Mouse (Mus musculus) brain, embryonic 14.5 days (tissue): ENCODE measurements at regions not wholly inside any gene's neighbourhood (a gene's known extent, or its start where the extent isn't known, plus 50 kb on each side); places are given as distances from the start of the nearest gene placed in this dataset.
"Not testable (repeated sequence)": the region's sequence is repeated elsewhere in the genome, so short reads cannot be mapped to it uniquely, and the experiment has no call there.

Source experiments
- DNase-seq: peaks from one replicate; pipeline ENCODE4 v3.0.0-alpha.2; 2011; ENCODE audit warnings: low read depth
- CTCF ChIP-seq: fragments of 200-500 bp; IDR thresholded peaks from 2 replicates; pipeline ENCODE4 v1.5.1; 2012; ENCODE audit warnings: inconsistent platforms, mild to moderate bottlenecking, moderate library complexity, borderline replicate concordance; ENCODE audit not compliant: insufficient read depth, insufficient read length; ENCODE audit errors: extremely low read depth
- POLR2A ChIP-seq: fragments of 200-500 bp; IDR thresholded peaks from 2 replicates; pipeline ENCODE4 v1.6.1; 2012; ENCODE audit warnings: mild to moderate bottlenecking, inconsistent platforms, borderline replicate concordance; ENCODE audit not compliant: poor library complexity, insufficient read depth, insufficient read length, severe bottlenecking; ENCODE audit errors: extremely low read depth

DNA sequence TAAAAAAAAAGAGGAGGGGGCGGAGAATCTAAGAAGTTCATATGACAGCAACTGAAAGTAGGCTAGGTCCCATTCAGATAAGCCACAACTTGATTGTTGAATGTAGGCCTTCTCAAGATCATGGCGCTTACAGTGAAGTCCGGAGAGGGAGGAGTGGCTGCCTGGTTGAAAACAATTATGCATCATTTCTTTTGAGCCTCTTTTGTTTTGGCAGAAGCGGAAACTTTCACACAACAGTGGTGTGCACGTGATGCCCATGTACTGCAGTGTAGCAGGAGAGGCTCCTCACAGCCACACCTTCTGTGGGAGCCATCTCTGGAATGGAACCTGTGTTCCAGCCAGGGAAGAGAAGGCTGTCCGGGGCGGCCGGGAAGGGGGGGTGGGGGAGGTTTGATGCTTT lies 83.3 kb upstream of the Map3k1 start:
- no peak for DNase-seq
- TF ChIP-seq CTCF (no peak), POLR2A (no peak)

DNA sequence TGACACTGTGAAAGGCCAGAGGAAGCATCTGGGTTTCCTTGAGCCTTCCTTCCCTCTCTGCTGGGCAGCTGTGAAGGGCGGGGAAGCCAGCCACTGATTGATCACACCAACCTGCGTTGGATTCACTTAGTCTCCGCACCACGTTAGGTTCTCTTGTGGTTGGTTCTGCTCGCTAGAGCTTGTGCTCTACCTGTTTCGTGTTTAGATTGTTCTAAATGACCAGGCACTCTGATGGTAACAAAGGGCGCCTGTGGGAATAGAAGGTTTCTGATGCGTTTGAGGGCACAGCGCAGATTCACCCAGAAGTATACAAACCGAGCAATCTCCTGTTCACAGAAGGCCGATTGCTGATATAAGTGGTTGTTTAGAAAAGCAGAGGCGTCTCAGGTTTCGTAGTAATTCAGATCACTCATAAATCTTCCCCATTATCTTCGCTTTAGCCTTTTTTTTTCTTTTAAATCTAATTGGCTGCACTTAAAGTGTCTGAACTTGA lies 84.5 kb upstream of the Map3k1 start:
- TF ChIP-seq CTCF = no peak
- no peak for TF ChIP-seq POLR2A
- peak; percentile 11 for DNase-seq

DNA sequence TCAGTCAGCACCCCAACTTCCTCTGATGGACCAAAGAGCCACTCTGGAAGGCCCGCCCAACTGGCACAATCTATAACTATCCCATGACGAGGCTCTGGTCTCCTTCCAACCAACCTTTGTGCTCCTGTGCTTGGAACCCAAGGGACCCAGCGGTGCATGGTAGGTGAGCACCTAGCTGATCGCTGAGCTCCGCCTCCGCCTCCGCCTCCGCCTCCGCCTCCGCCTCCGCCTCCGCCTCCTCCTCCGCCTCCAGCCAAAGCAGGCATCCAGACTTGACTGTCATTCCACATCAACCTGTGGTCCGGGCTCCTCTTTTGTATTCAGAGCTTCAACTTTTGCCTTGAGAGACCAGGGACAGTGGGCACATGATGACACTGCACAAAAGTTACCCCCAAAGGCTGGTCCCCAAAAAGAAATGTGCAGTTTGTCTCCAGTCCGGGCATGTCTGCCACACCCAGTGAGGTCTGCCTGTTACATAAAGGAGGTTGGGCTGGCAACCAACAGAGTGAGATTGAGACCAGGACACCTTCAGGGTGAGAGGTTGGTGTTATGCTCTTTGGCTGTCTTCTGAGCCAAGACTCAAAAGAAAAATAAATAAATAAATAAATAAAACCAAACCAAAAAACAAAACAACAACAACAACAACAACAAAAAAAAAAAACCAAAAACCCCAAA lies 86.1 kb upstream of the Map3k1 start:
- no peak for DNase-seq

DNA sequence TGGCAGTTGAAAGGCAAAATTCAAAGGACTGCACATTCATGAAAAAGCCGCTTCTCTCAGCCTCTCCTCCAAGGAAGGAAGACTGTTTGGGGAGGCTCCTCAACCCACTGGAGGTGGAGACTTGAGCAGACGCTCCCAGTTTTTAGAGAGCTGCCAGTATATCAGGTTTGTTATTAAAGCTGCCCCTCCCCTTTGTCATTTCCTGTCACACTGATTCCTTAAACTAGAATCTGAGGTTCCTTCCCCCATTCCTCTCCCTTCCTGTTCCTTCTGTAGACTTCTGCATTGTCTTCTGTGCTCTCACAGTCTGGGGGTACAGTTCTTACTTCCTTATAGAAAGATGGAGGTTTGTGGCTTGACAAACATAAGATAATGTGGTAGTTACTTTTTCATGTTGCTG lies 87.5 kb upstream of the Map3k1 start:
- TF ChIP-seq POLR2A (no peak), CTCF (no peak)

More for the DNA sequence above, 86.1 kb upstream of the Map3k1 start:
- TF ChIP-seq POLR2A (no peak), CTCF (no peak)

DNA sequence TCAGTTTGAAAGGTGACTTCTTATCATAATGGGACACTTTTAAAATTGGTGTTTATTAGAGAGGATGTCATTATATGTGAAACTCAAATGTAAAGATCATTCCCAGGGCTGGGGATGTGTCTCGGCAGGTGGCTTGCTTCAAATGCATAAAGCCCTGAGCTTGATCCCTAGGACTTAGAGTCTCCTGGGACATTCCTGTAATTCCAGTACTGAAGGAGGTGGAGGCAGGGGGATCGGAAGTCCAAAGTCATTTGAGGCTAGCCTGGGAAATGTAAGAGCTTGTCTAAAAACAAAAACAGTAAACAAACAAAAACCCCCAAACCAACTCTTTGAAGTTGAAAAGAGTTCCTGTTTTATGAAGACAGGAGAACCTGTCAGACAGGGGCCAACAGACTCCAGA lies 94.6 kb upstream of the Map3k1 start:
- DNase-seq = no peak
- TF ChIP-seq POLR2A (no peak), CTCF (no peak)

More for the DNA sequence above, 87.5 kb upstream of the Map3k1 start:
- peak; percentile 11 for DNase-seq

DNA sequence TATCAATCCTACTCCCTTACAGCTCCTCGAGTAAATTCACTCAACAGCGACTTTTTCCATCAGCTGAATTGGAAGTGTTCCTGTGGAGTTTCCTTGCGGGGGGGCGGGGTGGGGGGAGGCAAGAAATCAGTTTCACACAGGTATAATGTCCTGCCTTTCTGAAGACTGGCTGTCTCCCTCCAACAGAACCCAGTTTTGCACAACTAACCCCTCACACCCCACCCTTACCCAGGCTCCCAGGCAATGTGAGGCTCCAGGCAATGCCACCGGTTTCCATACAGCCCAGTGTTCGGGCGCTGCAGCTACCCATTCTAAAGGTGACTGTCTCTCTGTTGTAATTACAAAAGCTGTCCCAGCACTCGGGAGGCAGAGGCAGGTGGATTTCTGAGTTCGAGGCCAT lies 95.1 kb upstream of the Map3k1 start:
- no peak for DNase-seq
- TF ChIP-seq POLR2A (no peak), CTCF (no peak)

DNA sequence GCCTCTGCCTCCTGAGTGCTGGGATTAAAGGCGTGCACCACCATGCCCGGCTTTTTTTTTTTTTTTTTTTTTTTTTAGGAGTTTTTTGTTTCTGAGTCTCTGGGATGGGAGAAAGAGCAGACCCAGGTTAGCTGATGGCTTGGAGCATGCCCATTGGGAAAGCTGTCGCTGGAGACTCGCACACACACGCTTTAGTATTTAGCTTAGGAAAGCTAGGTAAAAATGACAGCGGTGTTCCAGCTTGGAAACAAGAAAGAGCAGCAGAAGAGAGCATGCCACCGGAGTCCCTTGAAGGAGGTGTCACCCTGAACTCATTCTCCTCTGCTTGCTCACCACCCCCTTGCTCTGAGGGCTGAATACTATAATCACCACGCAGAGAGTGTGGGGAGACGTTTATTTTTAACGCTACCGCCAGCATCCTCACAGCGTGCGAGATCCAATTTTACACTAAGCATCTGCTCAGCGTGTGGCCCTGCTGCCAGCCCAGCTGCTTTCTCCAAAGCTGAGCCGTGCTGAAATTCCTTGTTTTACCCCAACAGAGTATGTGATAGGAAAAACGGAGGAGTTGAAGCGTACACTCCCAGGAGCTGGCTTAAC lies 95.9 kb upstream of the Map3k1 start:
- DNase-seq = peak; percentile 93
- TF ChIP-seq CTCF = no peak
- no peak for TF ChIP-seq POLR2A

DNA sequence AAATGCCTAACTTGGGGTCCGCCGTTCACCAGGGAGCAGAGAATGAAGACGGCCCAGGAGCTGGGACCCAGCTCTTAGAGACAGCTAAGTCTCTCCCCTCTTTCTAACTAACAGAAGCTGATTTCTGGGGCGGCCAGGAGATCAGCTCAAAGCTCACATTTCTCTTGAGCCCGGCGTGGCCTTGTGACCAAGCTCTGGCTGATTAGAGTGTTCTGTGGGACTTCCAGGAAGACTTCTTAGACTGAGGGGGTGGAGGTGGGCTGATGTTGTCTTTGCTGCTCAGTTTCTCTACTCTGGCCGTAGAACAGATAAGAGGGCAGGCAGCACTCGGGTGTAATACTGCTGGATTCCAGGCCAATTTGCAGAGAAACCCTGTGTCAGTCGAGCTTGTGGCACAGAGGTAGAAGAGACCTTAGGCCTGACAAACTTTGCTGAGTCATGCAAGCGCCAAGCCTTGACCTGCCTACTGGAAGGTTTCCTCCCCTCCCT lies 96.5 kb upstream of the Map3k1 start:
- DNase-seq = peak; percentile 47
- TF ChIP-seq POLR2A (no peak), CTCF (no peak)

DNA sequence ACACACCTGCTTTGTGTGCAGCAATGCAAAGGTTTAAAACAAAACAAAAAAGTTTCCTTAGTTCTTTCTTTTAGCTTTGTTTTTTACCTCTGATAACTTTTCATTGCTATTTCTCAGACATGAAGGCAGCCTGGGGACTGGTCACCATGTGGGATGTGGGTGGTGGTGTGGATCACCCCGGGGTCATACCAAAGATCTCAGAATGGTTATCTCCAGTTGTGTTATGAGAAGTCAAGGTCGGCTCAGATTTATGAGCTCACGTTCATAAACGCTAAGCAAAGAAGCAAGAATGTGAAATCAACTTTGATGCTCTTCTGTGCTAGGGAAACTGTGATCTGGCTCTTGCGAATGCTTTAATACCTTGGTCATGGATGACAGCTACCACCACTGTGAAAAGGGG lies 102.3 kb upstream of the Map3k1 start:
- TF ChIP-seq POLR2A (no peak), CTCF (no peak)
- no peak for DNase-seq

DNA sequence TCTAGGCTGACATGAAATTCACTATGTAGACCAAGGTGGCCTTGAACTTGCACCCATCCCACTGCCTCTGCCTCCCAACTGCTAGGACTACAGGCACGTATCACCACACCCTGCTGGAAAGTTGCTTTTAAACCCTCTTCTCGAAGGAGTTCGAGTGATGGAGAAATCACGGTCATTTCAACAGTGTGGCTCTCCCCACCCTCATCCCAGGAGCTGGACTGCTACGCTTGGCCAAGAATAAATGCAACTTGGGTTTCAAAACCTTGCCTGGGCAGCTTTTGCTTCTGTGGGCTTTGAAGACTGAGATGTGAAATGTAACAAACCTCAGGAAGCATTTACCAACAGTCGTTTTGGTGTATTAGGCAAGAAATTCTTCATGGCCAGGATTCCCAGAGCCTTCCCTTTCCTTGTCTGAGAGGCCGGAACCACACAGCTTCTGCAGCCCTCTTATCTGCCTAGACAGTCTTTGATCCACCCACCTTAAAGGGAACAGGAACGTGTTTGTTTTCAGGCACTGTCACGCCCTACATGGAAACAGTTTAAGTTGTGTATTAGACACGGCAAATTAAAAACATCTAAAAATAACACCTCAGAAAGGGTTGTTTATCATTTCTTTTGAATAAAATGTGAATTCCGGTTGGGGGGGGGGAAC lies 103.0 kb upstream of the Map3k1 start:
- TF ChIP-seq CTCF (no peak), POLR2A (no peak)
- DNase-seq = no peak

DNA sequence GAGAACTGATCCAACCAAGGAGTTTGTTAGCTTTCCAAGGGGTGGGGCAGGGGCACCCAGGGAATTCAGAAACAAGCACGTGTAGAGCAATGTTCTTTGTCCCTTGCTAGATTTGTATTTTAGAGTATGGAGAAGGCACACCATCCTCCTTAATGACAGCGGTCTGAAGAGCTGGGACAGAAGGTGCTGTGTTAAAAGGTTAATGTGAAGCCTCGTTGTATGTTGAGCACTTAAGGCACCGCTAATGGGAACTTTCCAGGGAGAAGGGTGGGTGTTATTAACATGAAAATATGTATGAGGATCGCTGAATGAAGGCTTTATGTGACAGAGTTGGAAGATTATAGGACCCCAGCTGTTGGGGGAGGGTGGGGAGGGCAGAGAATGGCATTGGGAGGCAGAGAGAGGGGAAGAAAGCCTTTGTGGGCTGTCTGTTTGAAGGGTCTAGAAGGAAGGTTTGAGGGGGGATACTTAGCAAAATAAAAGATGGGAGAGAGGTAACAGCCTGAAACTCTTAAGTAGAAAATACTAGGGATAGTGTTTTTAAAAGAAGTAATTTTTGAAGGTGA lies 105.6 kb upstream of the Map3k1 start:
- TF ChIP-seq POLR2A (no peak), CTCF (no peak)
- peak; percentile 73 for DNase-seq

DNA sequence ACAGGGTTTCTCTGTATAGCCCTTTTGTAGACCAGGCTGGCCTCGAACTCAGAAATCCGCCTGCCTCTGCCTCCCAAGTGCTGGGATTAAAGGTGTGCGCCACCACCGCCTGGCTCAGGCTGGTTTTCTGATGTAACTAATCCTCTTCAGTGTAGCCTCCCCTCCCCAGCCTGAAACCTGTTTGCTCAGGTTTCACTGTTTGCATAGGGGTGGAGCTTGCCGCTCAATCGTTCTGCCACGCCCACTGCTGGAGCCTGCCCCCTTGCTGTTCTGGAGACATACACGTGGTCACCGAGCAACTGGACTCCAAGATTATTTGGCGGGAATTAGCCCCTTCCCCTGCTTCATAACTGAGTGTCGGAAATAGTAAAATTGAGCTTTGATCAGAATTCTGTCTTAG lies 110.6 kb upstream of the Map3k1 start:
- not testable (repeated sequence) for DNase-seq
